Mouse (Mus musculus): ENCODE measurements around the gene Rfc4.

The Rfc4 gene

DNA sequence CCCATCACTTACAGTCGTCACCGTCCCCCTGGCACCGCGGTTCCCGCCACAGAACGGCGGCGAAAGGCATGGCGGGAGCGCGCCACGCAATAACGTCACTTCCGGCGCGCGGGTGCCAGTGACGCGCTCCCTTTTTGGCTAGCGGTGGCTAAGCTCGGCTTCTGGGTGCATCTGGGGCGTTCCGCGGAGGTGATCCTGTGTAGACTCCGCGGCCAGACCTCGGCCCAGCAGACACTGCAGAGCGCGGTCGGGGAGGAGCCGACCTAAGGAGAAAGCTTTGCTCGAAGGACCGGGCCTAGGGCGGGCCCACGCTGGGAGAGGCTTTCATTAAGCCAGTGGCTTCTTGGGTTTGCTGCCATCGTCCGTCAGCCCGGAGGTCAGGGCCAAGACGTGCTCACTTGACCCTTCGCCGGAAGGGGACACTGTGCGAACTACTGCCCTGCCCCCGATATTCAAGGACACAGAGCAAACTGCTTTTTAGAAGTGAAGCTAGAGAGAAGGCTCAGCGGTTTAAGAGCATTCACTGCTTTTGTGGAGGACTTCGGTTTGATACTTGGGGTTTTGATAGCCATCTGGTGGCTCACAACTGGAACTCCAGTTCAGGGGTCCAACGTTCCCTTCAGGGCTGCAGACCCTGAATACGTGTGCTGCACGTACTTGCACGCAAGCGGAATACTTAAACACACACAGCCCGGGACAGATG lies at the start of gene Rfc4:
Gene Rfc4, minus strand, starts transcription at position 65 of the 703 bp plus-strand sequence.
- DNase-seq: peak; percentile 96

DNA sequence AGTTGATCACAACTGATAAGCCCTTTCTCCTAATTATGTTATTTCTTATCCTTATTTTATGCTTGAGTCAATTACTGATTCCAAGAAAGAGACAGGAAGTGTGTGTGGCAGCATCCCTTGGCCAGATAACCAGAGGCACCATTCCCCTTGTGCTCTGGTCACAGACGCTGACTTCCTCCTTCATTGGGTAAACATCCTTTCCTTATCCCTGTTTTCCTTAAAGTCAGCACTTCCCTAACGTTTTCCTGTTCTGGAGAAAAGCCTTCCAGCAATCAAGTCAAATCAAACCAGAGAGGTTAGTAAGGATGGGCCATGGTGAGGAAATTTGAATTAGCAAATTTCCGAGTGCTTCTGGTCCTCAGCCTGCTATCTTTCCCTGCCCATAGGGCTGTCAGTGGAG lies 48.4 kb upstream of the Rfc4 start:
- no peak for DNase-seq

DNA sequence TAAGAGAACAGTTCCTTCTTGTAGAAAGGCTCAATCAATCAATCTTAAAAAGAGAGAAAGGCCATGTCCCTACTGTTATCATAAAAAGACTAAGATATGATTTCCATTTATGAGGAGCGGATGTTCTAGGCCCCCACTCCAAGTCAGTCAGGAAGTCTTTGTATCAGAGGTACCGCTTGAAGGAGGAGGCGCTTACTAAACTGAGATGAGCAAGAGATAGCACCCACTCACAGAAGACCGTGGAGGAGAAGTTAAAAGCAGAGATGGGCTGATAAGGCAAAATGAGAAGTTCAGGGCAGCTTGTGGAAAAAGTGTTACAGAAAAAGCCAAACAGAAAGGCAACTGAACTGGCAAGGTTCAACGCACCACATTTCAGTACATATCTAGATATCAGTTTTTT lies 47.3 kb upstream of the Rfc4 start:
- no peak for DNase-seq

DNA sequence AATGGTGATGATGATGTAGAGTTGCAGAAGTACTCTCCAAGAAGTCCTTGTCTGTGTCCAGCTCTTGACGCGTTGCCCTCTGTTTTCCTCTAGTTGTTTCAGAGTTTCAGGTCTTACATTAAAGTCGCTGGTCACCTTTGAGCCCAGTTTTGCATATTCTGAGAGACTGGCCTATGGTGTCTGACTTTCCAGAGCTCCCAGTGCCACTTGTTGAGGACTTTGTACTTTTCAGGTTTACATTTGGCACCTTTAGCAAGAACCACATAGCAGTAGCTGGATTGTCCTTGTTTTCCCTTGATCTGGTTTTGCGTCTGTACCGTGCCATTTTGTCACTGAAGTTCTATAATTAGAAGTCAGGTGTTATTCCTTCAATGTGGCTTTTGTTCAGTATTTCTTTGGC lies 46.4 kb upstream of the Rfc4 start:
- DNase-seq: no peak

DNA sequence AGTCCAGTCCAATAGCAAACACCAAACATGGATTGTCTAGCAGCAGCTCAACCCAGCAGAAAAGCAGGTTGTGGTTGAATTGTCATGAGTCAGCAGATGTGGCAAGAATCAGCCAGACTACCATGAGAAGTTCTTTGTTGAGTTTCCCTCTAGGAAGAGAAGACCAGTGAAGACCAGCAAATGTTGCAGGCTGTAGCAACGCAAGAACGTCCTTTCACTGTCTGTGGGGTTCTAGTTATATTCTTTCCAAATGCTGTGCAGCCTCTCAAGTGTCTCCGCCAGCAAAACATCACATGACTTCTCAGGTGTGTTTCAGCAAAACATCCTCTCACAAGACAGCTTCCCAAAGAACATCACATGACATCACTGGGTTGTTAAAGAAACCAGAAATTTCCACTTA lies 43.3 kb upstream of the Rfc4 start:
- no peak for DNase-seq

DNA sequence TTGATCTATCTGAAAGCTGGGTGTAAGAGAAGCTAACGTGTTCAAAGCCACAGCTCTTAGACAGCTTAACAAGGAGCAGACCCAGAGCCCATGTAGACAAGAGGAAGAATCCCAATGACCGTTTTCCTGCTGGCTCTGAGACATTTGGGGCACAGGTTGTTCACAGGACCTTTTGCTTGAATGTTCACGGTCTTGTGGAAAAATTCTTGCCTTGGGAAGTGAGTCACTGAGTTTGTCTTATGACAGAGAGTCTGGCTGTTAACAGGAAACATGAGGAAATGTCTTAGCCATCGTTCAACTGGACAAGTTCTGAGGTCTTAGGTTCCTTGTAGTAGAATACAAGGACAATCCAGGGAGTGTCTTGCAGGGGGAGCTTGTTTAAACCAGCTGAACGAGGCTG lies 39.5 kb upstream of the Rfc4 start:
- no peak for DNase-seq

DNA sequence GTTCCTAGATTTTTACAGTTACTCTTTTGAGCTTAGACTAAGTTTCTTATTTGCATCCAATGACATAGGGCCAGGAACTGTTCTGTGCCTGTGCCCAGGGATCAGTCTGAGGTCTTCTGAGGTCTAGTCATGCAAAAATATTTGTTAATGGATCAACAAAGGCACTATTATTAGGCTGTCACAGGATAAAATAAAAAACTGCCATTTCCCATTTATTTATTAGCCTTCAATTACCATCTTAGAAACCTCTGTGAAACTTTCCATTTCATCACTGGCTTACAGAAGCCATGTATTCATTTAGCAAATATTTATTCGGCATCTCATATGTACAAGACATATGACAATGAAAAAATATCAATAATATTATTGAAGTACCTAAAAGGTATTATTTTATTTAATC lies 39.1 kb upstream of the Rfc4 start:
- no peak for DNase-seq

DNA sequence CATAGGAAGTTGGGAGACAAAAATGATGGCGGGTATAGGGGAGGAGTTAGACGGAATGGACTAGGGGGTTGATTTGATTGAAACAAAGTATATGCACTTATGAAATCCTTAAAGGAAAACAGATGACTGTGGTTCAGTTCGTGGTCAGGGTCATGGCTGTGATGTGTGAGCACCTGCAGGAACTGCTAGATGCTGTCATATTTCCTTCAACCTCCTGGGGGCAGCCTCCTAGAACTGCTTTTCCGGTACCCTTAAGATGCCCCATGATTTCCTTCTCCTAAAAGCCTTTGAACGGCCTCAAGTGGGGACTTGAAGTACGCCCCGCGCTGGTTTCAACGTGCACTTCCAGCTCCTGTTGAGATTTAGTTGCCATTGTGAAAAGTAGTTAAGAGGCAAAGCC lies 37.9 kb upstream of the Rfc4 start:
- peak; percentile 4 for DNase-seq

DNA sequence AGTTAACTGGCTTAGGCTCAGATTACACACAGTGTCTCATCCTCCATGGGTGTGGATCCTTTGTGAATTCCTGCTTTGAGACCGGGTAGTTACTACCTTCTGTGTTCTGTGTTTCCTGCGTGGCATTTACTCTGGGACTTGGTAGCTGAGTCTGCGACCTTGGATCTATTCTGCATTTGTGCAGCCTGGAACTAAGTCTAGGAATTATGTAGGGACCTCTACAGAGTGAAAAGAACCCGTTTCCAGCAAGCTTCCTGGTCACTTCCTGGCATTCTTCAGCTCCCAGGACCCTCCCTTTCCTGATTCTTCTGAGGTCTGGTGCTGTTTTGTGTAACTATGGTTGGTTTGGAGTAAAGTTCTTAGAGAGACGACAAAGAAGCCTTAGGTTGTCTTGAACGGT lies 36.9 kb upstream of the Rfc4 start:
- DNase-seq: no peak

DNA sequence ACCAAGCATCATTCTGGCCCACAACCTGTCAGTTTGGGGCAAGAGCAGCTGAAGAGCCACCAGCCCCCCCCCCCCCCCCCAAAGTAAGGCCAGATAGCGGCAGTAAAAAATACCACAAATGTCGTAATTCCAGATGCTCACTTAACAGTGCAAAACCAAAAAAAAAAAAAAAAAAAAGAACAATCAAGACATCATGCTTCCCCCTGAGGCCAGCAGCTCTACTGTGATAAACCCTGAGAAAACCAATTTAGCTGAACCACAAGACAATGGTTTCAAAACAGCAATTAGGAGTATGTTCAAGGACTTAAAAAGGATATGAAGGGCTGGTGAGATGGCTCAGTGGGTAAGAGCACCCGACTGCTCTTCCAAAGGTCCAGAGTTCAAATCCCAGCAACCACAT lies 34.6 kb upstream of the Rfc4 start:
- DNase-seq: no peak

DNA sequence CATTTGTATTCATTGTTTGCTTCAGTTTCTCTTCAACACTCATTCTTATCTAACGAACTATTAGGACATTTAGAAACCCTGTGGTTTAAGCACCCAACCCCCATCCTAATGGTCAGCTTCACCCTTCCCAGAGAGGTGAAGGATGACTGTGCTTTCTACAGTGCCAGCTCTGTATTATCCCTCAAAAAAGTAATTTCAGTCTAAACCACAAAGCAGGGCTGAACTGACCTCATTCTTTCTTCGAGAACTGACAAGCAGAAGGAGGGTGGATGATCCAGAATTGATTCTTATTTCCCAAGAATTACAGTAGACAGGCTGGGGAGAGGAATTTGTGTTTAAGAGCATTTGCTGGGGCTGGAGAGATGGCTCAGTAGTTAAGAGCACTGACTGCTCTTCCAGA lies 32.2 kb upstream of the Rfc4 start:
- DNase-seq: no peak

DNA sequence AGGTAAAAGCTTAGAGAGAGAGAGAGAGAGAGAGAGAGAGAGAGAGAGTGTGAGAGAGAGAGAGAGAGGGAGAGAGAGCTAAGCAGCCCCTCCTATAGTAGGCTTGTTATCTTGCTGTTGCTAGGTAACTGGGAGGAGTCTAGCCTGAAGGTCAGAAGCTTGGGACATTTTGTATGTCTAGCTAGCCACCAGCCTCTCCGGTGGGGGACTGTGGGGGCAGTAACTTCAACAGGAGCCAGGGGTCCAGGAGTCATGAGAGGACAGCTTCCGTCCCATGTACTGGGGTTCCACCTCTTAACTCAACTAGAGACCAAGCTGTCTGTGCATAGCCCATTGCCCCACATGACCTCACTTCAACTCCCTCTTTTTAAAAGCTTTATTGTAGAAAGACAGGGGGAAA lies 31.4 kb upstream of the Rfc4 start:
- DNase-seq: no peak

DNA sequence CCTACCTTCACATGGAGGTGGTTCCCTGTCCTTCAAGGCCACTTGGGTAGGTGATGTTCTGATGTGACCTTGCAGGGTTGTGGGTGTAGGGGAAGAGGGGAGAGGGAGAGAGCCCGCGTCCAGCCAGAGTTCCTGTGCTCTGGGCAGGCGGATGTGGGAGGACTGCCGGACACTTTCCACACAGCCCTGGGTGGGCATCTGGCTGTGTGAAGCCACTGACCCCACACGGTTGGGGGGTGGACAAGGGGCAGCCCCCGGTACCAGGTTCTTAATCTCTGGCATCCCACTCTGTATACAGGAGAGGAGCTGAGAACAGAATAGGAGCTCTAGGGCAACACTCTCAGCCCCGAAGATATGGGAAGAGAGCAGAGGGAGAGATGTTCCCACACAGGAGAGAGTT lies 30.8 kb upstream of the Rfc4 start:
- DNase-seq: no peak

DNA sequence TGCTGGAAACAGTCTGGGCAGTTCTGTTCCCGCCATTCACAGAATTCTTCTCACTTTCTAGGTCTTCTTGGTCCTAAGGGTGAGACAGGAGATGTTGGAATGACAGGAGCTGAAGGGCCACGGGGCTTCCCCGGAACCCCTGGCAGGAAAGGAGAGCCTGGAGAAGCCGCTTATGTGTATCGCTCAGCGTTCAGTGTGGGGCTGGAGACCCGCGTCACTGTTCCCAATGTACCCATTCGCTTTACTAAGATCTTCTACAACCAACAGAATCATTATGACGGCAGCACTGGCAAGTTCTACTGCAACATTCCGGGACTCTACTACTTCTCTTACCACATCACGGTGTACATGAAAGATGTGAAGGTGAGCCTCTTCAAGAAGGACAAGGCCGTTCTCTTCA lies 29.5 kb upstream of the Rfc4 start:
- DNase-seq: no peak

DNA sequence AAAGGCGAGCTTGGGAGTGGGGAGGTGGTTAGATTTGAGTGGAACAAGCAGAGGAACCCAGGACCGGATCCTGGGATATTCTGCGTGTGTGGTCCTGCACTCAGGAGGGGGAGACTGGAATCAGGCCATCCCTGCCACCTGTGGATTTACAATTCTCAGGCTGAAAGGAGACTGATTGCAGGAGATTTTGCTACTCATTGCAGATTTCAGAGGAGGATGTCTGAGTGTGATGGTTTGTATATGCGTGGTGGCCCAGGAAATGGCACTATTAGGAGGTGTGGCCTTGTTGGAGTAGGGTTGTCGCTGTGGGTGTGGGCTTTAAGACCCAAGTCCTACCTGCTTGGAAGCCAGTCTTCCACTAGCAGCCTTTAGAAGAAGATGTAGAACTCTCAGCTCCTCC lies 26.7 kb upstream of the Rfc4 start:
- no peak for DNase-seq

DNA sequence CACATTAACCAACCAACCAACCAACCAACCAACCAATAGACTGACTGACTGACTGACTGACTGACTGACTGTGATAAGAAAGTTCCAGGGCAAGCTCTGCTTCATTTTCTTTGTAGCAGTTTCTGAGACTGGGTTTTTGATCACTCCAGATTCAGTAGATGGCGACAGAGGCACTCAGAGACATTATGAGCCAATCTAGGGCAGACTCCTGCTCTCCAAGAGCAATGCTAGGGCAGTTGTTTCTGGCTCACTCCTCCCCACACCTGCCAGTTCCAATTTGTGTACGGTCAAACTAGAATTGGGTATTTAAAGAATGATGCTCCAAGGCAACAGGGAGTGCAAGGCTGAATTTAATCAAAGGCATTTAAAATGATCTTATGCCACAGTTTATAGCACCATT lies 23.9 kb upstream of the Rfc4 start:
- peak; percentile 55 for DNase-seq

DNA sequence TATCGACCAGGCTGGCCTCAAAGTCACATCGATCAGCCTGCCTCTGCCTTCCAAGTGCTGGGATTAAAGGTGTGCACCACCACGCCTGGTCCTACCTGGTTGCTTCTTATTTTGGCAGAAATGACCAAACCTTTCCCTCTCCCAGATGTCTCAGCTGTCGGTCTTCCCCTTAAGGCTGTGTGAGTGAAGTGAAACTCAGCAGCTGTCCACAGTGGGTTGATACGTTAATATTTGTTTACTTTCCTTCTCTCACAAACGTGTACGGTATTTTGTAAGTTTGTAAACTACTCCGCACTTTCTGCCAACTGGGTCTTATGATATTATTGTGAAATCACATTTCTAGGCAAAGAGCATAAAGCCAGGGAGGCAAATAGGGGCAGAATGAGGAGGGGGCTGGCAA lies 21.9 kb upstream of the Rfc4 start:
- DNase-seq: no peak

DNA sequence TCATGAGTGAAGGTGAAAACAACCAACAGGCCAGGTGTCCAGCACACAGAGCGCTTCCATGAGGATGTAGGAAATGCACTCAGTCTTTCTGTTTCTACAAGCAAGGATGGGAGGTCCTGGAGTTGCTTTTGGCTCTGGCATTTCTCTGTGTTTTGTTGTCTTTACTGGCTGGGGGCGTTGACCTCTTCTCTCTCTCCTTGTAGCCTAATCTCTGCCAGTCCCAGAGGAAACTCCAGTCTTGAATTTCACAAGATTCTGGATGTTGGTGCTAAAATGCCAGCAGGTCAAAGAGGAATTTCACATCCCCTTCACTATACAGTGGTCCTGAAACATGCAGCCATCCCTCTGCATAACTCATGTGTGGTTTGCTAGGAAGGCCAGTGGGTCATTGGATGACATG lies 21.4 kb upstream of the Rfc4 start:
- no peak for DNase-seq

DNA sequence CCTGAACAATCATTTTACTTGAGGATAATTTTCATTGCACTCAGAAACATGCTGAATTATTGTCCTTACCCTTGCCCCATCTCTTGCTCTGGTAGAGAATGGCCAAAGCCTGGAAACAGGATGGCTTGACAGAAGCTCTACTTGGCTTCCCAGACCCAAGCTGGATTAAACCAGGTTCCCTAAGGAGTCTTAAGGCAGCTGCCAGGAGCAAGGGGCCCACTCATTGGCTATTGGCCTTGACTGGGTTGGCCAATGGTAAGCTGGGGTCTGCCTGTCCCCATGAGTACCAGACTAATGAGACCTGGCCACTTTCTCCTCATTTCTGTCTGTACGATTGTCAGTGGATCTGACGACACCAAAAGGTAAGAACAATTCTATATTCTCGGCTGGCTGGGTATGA lies 18.7 kb upstream of the Rfc4 start, which contains the start of gene Adipoq:
Gene Adipoq, plus strand, starts transcription at position 257 of the 400 bp plus-strand sequence.
- DNase-seq: no peak

DNA sequence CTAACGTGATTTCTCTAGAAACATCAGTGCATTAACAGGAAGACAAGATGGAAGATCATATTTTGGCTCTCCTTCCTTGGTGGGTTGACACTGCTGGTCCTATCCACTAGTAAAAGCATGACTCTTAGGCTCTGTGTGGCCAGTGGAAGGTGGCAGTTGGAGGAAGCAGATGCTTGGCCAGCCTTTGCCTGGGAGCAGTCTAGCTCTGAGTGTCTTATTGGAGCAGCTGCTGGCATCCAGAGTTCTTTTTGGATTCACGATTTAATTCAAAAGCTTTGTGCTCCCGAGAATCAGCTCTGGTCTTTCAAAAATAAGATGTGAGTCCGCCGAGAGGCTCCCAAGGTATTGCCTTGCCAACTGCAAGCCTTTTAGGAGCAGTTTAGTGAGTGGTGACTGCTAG lies 17.7 kb upstream of the Rfc4 start:
- no peak for DNase-seq

DNA sequence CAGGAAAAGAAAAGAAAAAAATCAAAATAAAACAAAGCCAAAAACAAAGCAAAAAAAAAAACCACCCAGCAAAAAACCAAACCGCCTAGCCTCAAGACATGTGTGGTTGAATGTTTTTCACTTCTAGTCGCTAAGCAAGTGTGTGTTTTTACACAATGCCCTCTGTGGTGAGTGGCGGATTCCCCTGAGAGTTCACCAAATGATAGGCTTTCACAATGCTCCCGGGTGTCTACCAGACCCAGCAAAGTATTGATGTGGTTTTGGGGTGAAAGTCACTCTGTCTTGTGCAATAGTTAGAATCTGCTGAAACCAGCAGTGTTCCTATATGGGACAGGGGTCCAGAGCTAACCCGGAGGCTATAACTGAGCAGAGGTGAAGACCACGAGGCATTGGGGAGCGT lies 16.8 kb upstream of the Rfc4 start:
- DNase-seq: no peak

DNA sequence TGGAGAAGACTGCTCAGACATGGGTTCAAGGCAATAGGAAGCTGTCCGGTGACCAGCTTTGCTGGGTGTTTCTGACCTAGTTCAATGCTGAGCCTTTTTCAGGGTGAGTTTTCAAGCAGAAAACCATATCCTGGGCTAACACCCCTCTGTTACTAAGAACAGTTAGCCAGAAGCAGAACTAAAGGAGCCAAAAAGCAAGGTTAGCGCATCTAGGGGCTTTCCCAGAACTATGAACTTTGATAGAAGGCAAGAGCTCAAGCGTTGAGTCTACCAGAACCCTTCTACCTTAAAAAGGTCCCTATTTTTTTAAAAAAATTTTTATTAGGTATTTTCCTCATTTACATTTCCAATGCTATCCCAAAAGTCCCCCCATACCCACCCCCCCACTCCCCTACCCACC lies 13.4 kb upstream of the Rfc4 start:
- no peak for DNase-seq

DNA sequence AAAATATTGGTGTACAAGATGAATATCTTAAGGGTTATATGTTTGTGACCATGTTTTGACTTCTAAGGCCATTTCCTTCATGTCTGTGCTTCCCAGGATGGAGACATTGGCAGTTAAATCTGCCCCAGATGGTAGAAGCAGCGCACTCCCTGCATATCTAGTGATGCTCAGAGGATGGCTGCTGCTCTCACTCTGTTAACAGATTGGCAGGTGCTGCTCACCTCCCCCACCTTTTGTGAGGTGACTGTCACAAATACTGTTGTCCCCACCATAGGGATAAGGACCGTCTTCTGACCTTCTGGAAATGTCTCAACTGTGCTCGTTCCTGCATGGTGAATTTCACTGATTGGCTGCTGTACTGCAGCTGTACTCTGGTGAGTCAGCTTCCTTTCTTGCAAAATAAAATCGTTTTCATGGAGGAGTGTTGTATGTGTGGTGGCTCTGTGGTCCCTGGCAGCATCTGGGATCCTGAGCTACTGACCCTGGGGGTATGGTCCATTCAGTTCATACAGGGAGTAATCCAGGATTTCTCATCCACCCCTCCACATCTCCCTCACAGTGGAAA lies 9.0 kb upstream of the Rfc4 start:
- DNase-seq: no peak

DNA sequence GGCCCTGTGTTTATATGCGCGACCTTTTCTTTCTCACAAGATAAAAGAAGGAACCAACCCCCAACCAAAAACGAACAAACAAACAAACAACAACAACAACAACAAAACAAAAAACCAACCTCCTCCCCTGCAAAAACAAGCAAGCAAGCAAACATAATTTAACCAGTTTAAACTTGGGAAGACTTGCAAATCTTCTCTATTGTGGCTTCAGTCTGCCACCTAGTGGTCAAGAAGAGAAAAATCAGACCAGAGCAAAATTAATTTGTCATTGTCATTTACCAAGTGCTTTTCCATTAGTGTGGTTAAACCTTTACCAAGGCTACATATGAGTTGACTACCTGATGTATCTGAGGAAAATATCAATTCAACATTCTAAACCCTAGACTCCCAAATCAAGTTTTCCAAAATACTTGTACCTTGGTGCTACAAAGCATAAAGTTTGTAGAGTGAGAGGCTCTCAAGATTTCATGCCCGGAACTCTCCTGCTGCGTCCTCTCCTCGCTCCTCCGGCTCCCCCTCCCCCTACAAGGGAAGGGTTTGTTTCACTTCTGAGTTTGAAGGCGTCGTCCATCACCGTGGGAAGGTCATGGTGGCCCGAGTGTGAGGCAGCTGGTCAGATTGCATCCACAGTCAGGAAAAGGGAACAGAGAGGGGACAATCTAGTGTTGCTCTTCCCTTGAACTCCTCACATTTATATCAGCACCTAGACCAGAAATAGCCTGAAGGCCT lies 8.0 kb upstream of the Rfc4 start:
- DNase-seq: peak; percentile 66

DNA sequence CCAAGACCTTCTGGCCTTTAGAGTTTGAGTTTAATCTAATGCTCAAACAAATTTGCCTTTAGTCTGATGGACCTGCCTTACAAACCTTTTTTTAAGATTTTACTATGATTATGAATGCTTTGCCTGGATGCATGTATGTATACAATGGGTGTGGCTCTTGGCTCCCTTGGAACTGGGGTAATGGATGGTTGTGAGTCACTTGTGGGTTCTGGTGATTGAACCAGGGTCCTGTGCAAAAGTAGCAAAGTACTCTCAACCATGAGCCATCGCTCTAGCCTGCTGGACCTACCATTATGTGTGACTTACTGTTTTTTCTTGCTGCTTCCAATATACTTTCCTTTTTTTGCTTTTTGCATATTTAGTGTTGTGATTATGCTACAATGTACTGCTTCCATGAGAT lies 4.8 kb upstream of the Rfc4 start:
- DNase-seq: no peak
